Mouse (Mus musculus) mesoderm, embryonic 11.5 days (tissue): Measurements from ENCODE around the gene Taf13.

ENCODE experiments used
- DNase-seq: peaks from one replicate; pipeline ENCODE4 v3.0.0-alpha.2; 2012; ENCODE audit warnings: low read depth, low spot score

Taf13 gene

GRCm38 (mm10) chr3:108572309-108573010 is 962 bp downstream of the Taf13 start:
- DNase-seq, result no peak

- DNase-seq, result no peak
Observed at GRCm38 (mm10) chr3:108574018-108574417, 2.5 kb downstream of the Taf13 start.

GRCm38 (mm10) chr3:108584580-108584979 is 13.1 kb downstream of the Taf13 start:
- no peak for DNase-seq

GRCm38 (mm10) chr3:108588446-108588845 is 16.9 kb downstream of the Taf13 start:
- no peak for DNase-seq

GRCm38 (mm10) chr3:108590786-108591529 is 19.5 kb downstream of the Taf13 start, which contains the start of gene Wdr47:
Gene Wdr47 (plus strand): TSS chr3:108591279.
- DNase-seq, result peak; percentile 97

- peak; percentile 37 for DNase-seq
Observed at GRCm38 (mm10) chr3:108591530-108592522, 20.3 kb downstream of the Taf13 start.

GRCm38 (mm10) chr3:108608906-108609305 is 37.4 kb downstream of the Taf13 start:
- no peak for DNase-seq
